Mouse (Mus musculus): ENCODE results near the gene Psmg1.

The Psmg1 gene

GRCm38 (mm10) chr16:95958080-95958479 is 32.7 kb downstream of the Psmg1 start:
- DNase-seq (ENCODE audit: low read depth, low spot score): no peak

DNA sequence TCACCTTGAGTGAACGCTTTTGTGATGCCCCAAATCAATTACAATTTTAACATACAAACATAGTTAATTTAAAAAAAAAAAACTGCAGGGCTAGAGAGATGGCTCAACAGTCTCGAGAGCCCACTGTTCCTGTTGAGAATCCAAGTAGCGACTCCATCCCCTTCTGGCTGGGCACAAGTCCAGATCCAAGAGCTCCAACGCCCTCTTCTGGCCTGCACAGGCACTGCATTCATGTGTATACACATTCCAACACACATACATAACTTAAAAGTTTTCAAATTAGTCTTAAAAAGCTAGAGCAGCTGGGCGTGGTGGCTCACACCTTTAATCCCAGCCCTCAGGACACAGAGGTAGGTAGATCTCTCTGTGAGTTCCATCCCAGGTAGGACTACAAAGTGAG is 34.1 kb downstream of the Psmg1 start:
- DNase-seq (ENCODE audit: low read depth, low spot score): no peak

DNA sequence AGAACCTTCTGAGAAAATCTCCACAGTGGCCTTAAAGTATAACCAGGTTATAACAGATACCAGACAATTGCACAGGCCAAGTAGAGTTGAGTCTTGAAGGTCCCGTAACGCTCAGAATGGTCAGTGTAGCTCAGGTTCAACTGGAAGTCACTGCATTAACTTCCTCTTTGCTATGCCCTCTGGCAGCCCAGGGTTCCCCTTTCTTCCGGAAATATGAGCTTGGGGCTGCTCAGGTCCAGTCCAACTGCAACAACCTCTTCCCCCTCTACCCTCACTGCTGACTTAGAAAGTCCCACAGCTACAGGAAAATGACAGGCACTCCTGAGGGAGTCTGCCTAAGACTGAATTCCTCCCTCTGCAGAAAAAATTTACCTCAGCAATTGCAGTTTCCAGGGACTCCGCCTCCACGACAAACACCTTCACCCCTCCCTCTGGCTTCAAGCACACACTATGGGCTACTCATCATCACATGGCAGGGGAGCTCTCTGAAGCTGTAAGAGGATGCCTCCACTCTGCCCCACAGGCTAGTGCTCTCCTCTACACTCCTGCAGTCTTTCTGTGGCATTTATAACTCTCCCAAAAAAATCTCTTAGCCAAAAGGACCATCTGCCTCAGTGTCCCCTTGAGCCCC is 34.9 kb downstream of the Psmg1 start:
- no peak for DNase-seq (ENCODE audit: low read depth, low spot score)

GRCm38 (mm10) chr16:95954341-95954740 is 36.4 kb downstream of the Psmg1 start:
- no peak for DNase-seq (ENCODE audit: low read depth, low spot score)

- DNase-seq (ENCODE audit: low read depth, low spot score): no peak
These were observed 37.6 kb downstream of the Psmg1 start for GRCm38 (mm10) chr16:95953159-95953650.

- no peak for DNase-seq (ENCODE audit: low read depth, low spot score)
These were observed 39.3 kb downstream of the Psmg1 start for GRCm38 (mm10) chr16:95951471-95951870.

- peak; percentile 75 for DNase-seq (ENCODE audit: low read depth, low spot score)
These were observed 45.1 kb downstream of the Psmg1 start for GRCm38 (mm10) chr16:95945389-95946311.

DNA sequence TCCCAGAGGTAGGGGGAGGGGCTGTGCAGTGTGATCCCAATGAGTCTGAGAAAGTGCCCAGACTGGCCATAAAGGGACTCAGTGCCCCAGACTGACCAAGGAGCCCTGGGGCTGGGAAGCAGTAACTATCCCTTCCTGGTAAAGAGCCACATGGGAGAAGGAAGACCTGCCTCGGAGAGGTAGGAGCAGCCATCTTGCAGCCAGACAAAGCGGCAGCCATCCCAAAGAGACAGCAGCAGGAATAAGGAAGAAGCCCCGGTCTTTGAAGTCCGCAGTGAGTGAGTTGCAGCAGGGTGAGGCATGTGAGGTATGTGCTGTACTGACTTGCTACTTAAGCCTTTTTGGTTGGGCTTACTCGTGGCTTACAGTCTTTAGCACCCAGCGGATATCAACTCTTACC is 47.6 kb downstream of the Psmg1 start:
- DNase-seq (ENCODE audit: low read depth, low spot score): no peak

DNA sequence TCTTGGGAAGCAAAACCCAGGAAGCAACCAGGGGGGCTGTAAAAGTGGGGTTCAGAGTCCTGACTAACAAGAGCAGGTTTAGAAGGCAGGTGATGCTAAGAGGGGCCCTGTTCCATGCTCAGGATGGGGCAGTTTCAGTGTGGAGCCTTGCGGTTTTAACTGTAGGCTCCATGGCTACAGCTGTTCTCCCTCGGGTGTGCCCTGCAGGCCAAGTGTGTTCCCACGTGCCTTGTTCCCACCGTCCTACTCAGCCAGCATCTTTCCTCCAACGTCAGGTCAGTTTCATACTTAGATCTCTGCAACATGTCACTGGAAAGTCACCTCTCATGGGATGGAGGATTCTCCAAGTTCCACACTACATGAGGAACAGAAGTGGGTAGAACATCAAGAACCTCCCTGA is 49.2 kb downstream of the Psmg1 start:
- no peak for DNase-seq (ENCODE audit: low read depth, low spot score)

DNA sequence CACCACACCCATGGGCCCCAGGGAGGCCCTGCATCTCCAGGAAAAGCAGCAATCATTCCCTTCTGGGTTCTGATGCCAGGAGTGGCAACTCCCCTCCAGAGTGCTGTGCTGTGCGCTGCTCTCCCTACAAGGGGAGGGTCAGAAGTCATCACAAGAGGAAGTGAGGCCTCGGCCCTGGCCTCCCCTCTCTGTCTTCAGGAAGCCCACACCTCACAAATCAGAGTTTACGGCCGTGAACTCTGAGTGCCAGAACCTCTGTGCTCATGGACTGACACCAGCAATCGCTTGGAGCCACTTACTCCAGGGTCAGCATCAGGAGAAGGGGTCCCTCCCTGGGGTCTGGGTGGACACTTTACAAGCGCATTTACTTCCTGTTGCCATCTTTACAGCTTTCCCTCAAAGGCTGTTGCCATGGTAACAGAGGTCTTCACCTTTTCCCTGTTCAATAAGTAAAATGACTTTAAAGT is 55.2 kb downstream of the Psmg1 start:
- no peak for DNase-seq (ENCODE audit: low read depth, low spot score)

GRCm38 (mm10) chr16:95932860-95933259 is 57.9 kb downstream of the Psmg1 start:
- no peak for DNase-seq (ENCODE audit: low read depth, low spot score)

- no peak for DNase-seq (ENCODE audit: low read depth, low spot score)
These were observed 59.3 kb downstream of the Psmg1 start for GRCm38 (mm10) chr16:95931509-95931908.
